Mouse (Mus musculus) CH12.LX (cell line): ENCODE results near the gene Arhgef3.

Experiments
- CTCF ChIP-seq, 2 experiments: IDR thresholded peaks in 1 of 2; conservative IDR thresholded peaks in 1 of 2; 2 replicates each; pipeline ENCODE4 v1.5.1; 2011 to 2012; ENCODE audit warnings: low read depth in 2 of 2, low read length in 2 of 2, improper control_type of control experiment in 1 of 2, inconsistent platforms in 1 of 2, mild to moderate bottlenecking in 1 of 2, moderate library complexity in 1 of 2
- MAZ ChIP-seq: IDR thresholded peaks from 2 replicates; pipeline ENCODE4 v1.6.1; 2012; ENCODE audit warnings: low read depth, mild to moderate bottlenecking, inconsistent platforms, low read length, improper control_type of control experiment, moderate library complexity

DNA sequence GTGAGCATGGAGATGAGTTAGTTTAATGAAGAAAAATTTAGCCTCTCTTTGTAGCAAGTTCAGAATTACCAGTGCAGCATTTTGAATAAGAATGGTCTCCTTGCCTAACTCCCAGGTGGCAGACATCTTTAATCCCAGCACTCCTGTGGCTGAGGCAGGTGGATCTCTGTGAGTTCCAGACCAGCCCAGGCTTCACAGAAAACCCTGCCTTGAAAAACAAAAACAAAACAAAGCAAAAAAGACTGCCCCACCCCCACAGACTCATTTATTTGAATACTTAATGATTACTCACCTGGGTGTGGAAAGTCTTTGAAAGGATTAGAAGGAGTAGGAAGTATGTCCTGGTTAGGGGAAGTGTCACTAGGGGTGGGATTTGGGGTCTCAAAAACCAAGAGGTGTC lies 158.5 kb downstream of the Arhgef3 start:
- TF ChIP-seq CTCF (conservative IDR thresholded peaks at IDR 0.05 in 1 of 2, IDR thresholded peaks at IDR 0.05 in 1 of 2; ENCODE audit: low read depth in 2 of 2, low read length in 2 of 2) = no peak
- TF ChIP-seq MAZ = no peak
